Mouse (Mus musculus) gastrocnemius, postnatal 14 days (tissue): ENCODE results near the gene Cfap54. TPM values are rescaled to one million over a fixed set of nuclear protein-coding genes. Genes with fewer than 3 reads are reported as not detected.

Experiments
- DNase-seq: peaks from one replicate; pipeline ENCODE4 v3.0.0; 2021; ENCODE audit warnings: mixed read lengths
- intact Hi-C: fragments of 180-260 bp; cut with DNase I; formaldehyde crosslinking; loops from one replicate; pipeline ENCODE4 v1.15.1; 2025; ENCODE audit warnings: low total_unique reads
- total RNA-seq, 2 experiments: library from RNA; stranded (reverse); gene quantifications; 2 replicates each; pipeline ENCODE4 v1.2.3; 2021

Cfap54 gene
- total RNA-seq, 2 experiments from 2014 or later, result 0.66 to 1.4 TPM

DNA sequence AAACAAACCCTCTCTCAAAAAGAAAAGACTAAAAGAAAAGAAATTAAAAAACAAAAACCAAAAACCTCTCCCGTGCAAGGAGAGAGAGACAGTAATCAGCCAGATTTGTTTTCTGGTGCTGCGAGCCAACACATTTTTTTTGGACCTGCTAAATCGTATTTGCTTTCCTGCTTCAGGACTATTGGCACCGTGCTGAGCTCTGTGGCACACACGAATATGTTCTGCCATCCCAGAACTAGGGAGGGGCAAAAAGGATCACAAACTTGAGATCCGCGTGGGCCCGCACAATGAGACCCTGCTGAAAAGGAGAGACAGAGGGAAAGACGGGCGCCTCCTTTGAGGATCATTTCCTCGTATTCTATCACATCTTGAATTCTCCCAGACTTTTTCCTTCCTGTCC lies 22.3 kb upstream of the Cfap54 start:
- intact Hi-C loops, result no loop called here
- DNase-seq, result no peak

DNA sequence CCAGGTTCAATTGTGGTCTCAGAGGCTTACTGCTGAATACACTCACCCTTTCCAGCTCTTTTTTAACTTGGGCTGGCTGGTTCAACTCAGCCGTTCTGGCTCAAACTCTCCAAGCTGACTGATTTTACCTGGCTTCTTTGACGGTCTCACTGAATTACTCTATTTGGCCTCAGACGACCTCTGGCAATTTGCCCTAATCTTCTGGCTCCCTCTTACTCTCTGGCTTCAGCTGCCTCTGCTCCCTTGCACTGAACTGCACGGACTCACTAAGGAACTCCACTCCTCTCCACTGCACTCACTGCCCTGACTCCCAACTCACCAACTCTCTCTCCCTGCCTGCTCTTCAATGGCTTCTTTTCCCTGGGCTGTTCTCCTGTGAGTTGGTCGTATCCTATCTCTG lies 20.9 kb upstream of the Cfap54 start:
- DNase-seq, result no peak
- intact Hi-C loops, result no loop called here

DNA sequence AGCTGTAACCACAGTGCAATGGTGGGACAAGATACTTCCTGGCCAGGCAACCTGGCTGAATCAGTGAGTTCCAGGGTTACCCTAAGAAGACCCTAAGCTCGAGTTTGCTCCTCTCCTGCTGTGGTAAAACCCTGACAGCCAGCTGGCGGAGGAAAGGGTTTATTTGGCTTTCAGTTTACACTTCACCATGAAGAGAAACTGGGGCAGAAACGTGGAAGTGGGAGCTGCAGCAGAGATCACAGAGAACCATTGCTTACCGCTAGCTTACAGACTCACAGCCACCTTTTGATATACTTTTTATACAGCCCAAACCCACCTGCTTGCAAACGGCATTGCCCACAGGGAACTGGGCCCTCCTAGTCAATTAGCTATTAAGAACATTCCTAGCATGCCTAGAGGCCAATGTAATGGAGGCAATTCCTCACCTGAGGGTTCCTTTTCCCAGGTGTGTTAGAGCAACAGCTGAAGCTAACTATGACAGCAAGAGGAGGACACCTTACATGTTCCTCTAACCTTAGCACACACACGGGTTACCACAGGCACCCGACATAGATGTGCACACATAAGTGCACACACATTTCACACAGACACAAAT lies 16.9 kb upstream of the Cfap54 start:
- no peak for DNase-seq
- intact Hi-C loops, result no loop called here

DNA sequence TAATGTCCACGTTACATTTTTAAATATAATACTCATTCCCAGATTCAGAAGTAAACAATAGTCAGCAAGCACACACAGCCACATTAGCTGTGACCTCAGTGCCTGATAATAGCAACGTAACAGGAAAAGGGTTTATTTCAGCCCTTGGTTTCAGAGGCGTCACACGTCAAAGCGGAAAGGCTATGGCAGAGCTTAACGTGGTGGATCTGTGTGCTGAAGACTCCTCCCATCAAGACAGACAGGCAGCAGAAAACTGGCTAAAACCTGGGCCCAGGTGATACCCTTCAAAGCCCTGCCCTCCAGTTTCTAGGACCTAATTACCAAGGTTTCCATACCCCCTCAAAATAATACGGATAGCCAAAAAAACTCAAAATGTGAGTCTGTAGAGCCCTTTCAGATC lies 16.0 kb upstream of the Cfap54 start:
- no peak for DNase-seq
- intact Hi-C loops, result no loop called here

DNA sequence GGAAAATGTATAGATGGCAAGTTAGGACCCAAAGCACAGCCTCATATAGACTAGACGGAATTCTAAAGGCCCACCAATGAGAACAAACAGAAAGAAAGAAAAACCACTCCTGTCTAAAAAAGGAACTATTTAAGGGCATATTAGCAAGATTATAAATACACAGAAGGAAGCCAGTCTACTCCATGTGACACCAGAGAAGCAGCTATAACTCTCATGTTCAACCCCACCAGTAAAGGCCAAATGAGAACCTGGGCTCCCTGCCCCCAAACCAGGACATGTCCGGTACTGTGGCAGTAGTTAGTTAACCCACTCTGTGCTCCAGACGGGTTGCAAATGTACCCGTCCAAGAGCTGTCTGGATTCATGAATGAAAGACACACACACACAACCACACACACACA lies 14.4 kb upstream of the Cfap54 start:
- no peak for DNase-seq
- intact Hi-C loops, result no loop called here

DNA sequence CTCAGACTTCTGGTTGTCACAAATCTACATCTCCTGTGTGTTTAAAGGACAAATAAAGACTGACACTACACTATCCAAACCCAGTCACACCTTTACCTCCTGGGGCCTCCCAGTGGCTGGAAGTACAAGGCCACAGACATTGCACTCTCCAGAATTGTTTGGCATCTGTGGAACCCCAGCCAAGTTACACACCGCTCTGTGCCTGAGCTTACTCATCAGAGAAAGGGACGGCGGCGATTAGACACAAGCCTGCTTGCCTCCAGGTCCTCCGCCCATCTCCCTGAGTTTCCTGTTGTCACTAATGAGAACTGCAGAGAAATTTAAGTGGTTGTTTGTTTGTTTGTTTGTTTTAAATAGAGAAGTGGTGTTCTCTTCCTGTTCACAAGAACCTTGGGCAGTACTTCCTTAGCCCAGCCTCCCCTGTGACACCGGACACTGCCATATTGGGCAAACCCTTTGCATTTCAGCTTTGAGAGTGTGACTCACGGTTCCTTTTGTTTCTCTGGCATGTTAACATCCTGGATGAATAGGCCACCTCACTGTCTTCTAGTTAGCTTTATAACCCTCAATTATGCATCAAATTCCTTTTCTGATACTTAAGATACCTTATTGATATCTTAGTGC lies 13.7 kb upstream of the Cfap54 start:
- intact Hi-C loops, result no loop called here
- no peak for DNase-seq

DNA sequence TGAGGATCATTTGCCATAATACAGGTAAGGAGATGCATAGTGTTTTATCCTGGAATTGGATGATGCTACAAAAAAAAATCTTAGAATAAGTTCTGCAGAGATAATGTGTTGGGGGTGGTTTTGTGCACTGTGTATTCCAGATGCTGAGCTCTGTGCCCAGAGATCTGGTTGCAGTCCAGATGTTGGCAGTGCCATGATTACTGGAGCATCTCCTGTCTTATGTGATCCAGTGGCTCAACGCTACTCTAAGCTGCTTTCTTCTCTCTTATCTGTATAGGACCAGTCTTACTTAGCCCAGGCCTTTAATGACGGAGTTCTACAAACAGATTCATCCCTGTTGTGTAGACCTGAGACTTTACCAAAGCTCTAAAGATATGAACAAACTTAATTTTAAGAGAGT lies 10.5 kb upstream of the Cfap54 start:
- DNase-seq, result no peak
- intact Hi-C loops, result no loop called here

DNA sequence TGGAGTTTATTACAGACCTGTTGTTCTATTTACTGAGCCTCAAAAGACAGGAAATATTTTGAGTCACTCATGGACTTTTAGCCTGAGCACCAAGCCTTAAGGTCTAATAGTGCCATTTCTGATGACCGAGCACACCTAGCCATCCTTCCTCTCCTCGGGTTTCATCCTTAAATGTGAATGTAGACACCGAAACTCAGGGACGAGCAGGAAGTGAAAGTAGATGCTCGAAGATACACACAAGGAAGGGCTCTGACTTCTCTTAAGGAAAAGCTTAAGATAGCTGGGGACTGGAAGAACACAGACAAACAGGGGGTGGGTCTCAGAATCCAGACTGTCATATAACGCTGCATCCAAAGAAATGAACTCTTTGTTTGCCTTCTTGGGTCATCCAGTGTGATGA lies 8.8 kb upstream of the Cfap54 start:
- no peak for DNase-seq
- intact Hi-C loops, result no loop called here

DNA sequence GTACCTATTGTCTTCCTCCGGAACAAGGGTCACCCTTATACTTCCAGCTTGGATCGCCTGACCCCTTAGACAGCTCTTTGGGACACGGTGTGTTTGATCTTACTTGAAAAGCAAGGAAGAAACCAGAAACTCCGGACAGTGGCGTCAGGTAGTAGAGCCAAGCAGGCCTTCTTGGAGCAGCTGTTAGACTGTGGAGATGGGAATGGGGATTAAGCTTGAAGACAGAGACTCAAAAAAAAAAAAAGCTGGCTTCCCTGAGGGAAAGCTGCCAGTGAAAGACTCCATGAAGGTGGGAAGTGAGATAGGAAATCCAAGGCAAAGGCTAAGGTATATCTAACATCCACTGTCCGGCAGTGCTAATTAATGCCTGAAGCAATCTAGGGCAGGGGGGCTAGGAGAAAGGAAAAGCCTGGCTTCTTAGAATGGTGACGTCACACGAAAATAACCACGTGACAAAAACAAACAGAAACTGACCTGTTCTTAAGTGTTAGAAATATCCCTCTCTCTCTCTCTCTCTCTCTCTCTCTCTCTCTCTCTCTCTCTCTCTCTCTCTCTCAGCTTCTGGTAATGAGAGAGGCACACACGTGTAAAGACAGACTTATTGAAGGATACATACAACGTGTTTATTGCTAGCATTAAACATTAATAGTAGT lies 7.1 kb upstream of the Cfap54 start:
- no peak for DNase-seq
- intact Hi-C loops, result no loop called here

DNA sequence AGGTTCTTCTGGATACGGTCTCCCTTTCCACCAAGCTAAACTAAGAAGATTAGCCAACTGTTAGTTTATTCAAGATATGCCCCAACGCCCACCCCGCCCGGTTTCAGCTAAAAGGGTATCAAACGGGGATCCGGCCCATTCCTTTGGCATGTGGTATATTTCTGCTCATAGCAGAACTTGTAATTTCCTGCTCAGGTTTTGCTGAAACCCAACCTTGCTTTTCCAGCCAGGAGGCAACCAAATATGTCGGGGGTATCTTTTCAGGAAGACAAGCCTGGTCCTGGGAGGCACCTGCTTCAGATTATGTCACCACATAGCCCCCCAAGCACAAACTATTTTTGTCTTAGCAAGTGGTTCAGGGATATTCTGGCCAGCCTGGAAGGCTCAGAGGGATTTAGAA lies 6.1 kb upstream of the Cfap54 start:
- intact Hi-C loops, result no loop called here
- DNase-seq, result no peak

DNA sequence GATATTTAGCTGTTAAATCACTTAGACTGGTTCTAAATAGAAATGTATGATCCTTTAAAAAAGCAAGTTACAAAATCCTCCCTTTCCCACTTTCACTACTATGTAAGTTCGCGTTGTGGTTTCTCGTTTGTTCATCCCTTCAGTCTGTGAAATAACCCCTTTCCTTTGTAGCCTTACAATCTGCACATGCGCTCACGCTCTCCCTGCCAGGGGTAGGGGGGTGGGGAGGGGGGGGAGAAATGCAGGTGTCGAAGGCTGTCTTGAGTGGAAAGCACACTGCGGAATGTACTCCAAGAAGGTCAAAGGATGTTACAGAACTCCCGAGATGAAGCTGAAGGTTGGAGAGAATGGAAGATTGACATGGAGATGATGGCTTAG lies 2.5 kb upstream of the Cfap54 start:
- intact Hi-C loops, result no loop called here

DNA sequence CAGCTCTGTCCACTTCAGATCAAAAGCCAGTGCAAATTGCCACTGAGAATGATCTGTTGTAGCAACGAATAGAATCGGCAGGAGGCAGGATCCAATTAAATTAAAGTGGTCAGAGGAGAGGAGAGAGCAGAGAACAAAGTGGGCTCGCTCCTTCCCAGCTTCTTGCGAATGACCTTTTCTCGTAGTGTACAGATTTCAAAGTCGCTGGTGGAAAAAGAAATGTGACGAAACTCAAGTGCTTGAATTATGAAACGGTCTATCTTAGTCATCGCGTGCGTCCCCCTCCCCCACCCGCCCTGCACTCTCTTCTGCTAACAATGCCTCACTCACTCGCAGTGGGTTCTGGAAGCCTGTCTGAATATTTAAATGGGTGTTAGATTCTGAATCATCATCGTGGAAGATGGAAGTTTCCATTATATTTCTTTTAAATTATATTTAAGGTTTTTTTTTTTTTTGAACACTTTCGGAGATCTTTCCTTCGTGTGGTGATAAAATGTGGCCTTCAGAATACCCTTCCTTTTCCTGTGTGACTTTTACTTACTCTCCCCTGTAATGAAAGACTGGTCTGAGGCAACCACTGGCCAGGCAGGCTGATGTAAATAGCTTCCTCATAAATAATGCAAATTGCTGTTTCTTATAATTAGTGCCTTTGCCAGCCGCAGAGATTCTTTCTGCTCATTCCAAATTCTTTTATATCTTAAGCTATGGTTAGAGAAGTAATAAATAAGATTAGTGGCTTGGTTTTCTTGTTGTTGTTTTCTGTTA lies 2.0 kb upstream of the Cfap54 start:
- intact Hi-C loops, result no loop called here
- no peak for DNase-seq

More for the DNA sequence above, 2.5 kb upstream of the Cfap54 start:
- DNase-seq, result no peak

DNA sequence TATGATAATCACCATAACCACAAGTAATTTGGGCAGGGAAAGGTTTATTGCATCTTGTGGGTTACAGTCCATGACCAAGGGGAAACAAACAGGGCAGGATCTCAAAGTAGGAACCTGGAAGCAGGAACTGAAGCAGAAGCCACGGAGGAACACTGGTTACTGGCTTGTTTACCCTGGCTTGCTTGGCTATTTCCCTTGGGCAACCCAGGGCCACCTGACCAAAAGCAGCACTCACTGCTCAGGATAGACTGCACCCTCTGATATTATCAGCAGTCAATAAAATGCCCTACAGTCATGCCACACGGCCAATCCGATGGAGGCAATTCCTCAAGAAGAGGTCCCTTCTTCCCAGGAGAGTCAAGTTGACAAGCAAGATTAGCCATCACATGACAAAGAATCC lies 1.9 kb downstream of the Cfap54 start:
- intact Hi-C loops, result loop anchor here (10.0 kb wide), 1 partner anchor 205 kb away; no protein-coding TSS in a partner anchor
- no peak for DNase-seq

DNA sequence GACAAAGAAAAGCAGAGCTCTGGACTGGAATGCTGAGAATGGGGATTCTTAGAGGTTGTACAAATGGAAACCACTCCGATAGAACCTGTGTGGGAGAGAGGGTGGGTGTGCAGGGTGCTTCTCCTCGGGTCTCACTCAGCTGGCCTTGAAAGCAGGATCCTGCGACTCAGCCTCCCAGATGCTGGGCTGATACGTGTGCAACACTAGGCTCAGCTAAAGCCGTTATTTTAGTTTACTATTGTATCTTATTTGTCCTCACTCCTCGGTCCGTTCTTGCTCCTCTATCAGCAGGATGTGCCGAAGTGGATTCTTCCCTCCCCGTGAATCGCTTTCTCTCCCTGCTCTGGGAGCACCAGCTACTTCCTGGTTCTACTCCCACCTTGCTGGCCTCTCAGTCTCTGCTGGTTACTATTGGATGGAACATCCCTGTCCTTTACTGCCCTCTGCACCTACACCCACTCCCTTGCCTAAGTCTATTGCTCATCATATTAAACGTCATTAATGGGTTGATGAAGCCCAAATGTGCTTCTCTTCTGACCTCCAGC lies 3.4 kb downstream of the Cfap54 start:
- intact Hi-C loops, result loop anchor here (10.0 kb wide), 1 partner anchor 207 kb away; no protein-coding TSS in a partner anchor
- no peak for DNase-seq

DNA sequence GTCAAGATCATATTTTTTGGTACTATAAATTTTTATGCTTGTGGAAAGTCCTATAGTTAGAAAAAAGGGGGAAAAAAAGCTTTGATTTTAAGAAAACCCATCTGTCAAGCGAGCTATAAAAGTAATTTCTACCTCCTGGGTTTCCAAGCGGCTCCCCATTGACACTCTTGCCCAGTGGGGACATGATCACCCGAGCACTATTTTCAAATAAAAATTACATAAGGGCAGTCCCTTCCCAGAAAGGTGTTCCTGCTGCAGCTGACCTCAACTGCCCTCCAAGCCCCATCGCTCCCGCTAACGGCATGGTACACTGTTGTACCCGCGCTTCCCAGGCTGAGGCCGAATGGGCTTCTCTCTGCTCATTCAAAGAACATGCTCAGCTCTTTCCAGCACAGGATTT lies 5.0 kb downstream of the Cfap54 start:
- no peak for DNase-seq
- intact Hi-C loops, result loop anchor here (10.0 kb wide), 1 partner anchor 208 kb away; no protein-coding TSS in a partner anchor

DNA sequence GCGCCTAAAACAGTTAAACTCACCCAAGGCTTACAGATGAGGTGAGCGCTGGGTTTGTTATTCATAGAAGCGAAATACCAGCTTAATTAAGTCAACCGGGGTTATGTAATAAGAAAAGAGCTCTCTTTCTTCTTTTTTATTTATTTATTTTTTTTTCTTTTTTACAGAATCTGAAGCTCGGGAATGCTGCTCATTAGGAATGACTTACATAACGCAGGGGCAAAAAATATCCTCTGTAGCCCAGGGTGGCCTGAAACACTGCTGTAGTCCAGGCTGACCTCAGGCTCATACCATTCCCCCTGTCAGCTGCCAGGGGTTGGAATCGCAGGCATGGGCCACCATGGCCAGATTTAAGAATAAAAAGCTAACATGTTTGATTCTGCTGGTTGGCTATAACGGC lies 5.6 kb downstream of the Cfap54 start:
- intact Hi-C loops, result loop anchor here (10.0 kb wide), 1 partner anchor 209 kb away; no protein-coding TSS in a partner anchor

DNA sequence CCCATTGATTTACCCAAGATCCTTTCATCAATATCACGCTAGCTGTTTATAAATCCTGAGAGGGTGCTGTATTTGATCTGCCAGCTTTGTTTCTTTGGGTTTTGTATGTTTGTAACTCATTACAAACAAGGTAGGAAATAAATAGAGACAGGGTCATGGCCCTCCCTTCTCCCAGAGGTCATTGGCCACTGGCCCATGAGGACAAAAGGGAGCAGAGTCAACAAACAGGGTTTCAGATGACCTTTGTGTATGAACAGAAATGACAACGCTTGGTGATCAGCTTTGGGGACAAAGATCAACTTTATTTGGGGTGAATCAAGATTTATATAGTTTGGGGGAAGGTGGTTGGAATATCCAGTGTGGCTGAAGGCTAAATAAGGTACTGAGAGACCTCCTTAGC lies 8.6 kb downstream of the Cfap54 start:
- DNase-seq, result no peak
- intact Hi-C loops, result loop anchor here (10.0 kb wide), 1 partner anchor 212 kb away; no protein-coding TSS in a partner anchor

More for the DNA sequence above, 5.6 kb downstream of the Cfap54 start:
- DNase-seq, result no peak

DNA sequence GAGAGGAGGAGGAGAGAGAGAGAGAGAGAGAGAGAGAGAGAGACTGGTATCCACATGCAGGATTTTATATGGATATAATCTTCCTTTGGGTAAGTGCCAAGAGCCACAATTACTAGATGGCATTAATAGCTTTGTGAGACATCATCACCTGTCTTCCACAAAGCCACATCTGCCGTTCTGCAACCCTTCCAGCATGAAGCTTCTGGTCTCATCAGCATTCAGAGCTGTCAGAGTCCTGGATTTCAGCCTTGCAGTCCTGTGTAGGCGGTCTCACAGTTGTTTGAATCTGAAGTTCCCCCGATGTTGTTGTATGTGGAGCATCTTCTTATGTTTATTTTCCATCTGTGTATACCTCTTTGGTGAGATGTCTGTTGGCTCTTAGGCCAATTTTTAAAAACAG lies 9.7 kb downstream of the Cfap54 start:
- DNase-seq, result no peak
- intact Hi-C loops, result loop anchor here (10.0 kb wide), 1 partner anchor 213 kb away; no protein-coding TSS in a partner anchor

DNA sequence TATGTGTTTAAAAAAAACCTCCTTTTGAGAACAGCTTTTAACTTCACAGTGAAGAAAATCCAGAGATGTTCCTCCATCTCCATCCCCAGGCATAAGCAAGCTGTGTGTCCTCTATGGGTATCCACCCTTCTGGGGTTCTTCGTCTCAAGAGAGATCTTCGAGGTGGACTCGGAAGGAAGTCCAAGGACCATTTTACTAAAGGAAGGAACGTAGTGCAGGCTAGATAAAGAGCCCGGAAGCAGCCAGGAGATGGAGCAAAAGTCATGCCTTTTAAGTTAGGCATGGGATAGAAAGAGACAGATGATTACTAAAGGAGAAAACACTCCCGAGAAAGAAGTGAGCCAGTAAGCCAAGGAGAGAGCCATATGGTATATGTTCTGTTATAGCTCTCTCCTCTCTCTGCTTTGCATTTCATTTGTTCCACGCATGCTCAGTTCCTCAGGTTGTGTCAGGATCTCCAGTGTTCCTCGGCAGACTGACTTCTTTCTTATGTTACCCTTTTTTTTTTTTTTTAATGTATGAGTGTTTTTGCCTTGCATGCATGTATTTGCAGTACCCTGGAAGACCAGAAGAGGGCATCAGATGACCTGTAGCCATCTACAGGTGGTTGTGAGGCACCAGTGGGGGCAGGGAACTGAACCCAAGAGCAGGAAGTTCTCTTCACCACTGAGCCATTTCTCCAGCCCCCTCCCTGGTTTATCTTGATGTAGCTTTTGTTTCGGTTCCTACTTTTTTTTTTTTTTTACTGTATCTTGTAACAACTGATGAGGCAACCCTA lies 11.1 kb downstream of the Cfap54 start:
- peak; percentile 25 for DNase-seq
- intact Hi-C loops, result loop anchor here (10.0 kb wide), 1 partner anchor 214 kb away; no protein-coding TSS in a partner anchor
